Mouse (Mus musculus): ENCODE results near the gene Mroh7.

- no peak for TF ChIP-seq CTCF (IDR thresholded peaks at IDR 0.05; ENCODE audit: borderline replicate concordance, insufficient read depth, low read depth, low read length)
- TF ChIP-seq POLR2A (IDR thresholded peaks at IDR 0.05; ENCODE audit: borderline replicate concordance, insufficient read depth, low read length): no peak
These were observed 2.9 kb upstream of the Mroh7 start, which contains the start of gene Fam151a for GRCm38 (mm10) chr4:106733636-106734035.
